Mouse (Mus musculus) CH12.LX (cell line): Measurements from ENCODE around the gene Acbd6. TPM values are rescaled to one million over a fixed set of nuclear protein-coding genes. Genes with fewer than 3 reads are reported as not detected.

Source experiments
- DNase-seq: peaks from one replicate; pipeline ENCODE4 v3.0.0-alpha.2; 2013; ENCODE audit errors: extremely low read depth
- H3K27ac ChIP-seq: 2 replicates; pipeline ENCODE4 v1.5.1; 2012; ENCODE audit warnings: low read depth, mild to moderate bottlenecking, control low read depth, moderate library complexity; ENCODE audit not compliant: insufficient read depth
- H3K27me3 ChIP-seq: replicated peaks from 2 replicates; pipeline ENCODE3; 2012; ENCODE audit warnings: inconsistent platforms
- H3K36me3 ChIP-seq, 2 experiments: replicated peaks in 1 of 2; 2 replicates each; pipeline versions ENCODE3 to v1.6.1; 2012; ENCODE audit warnings: inconsistent platforms in 1 of 2, low read length in 1 of 2, mild to moderate bottlenecking in 1 of 2, mixed read lengths in 1 of 2, moderate library complexity in 1 of 2; ENCODE audit not compliant: control insufficient read depth in 1 of 2, insufficient read depth in 1 of 2
- H3K4me1 ChIP-seq, 2 experiments: 2 replicates each; pipeline ENCODE4 v1.6.1; 2012; ENCODE audit warnings: inconsistent platforms in 1 of 2, moderate library complexity in 1 of 2; ENCODE audit not compliant: insufficient read depth in 2 of 2, control insufficient read depth in 1 of 2
- H3K4me2 ChIP-seq: 2 replicates; pipeline ENCODE4 v1.6.1; 2012; ENCODE audit warnings: low read depth, mild to moderate bottlenecking, control low read depth; ENCODE audit not compliant: poor library complexity, insufficient read depth, severe bottlenecking
- H3K4me3 ChIP-seq, 3 experiments: fragments of 150-350 bp in 1 of 3; sonication (generic) in 1 of 3; replicated peaks in 1 of 3; 2 replicates each; pipeline versions ENCODE3 to v1.5.1; 2011 to 2012; ENCODE audit warnings: low read depth in 2 of 3, low read length in 2 of 3, mild to moderate bottlenecking in 2 of 3, moderate library complexity in 2 of 3, control low read depth in 1 of 3, improper control_type of control experiment in 1 of 3, inconsistent platforms in 1 of 3, mixed read lengths in 1 of 3; ENCODE audit not compliant: poor library complexity in 1 of 3
- H3K79me2 ChIP-seq: replicated peaks from 2 replicates; pipeline ENCODE4 v1.6.1; 2012; ENCODE audit warnings: mild to moderate bottlenecking, moderate library complexity; ENCODE audit not compliant: control insufficient read depth, poor library complexity, insufficient read depth, severe bottlenecking; ENCODE audit errors: extremely low read depth
- H3K9ac ChIP-seq: 2 replicates; pipeline ENCODE4 v1.6.1; 2012; ENCODE audit warnings: low read depth, mild to moderate bottlenecking, control low read depth, moderate library complexity; ENCODE audit not compliant: insufficient read depth
- H3K9me3 ChIP-seq: replicated peaks from 2 replicates; pipeline ENCODE3; 2012; ENCODE audit warnings: low read length, inconsistent platforms, mixed read lengths
- BHLHE40 ChIP-seq: IDR thresholded peaks from 2 replicates; pipeline ENCODE4 v1.6.1; 2011; ENCODE audit warnings: mild to moderate bottlenecking, low read depth, low read length, improper control_type of control experiment
- CHD1 ChIP-seq: IDR thresholded peaks from 2 replicates; pipeline ENCODE4 v1.6.1; 2012; ENCODE audit warnings: low read depth, low read length, improper control_type of control experiment, inconsistent platforms
- E2F4 ChIP-seq: IDR thresholded peaks from 2 replicates; pipeline ENCODE4 v1.6.1; 2011; ENCODE audit warnings: low read depth, low read length, improper control_type of control experiment; ENCODE audit not compliant: insufficient replicate concordance
- EP300 ChIP-seq: IDR thresholded peaks from 2 replicates; pipeline ENCODE4 v1.6.1; 2011; ENCODE audit warnings: low read length, improper control_type of control experiment
- ETS1 ChIP-seq: conservative IDR thresholded peaks from 2 replicates; pipeline ENCODE4 v1.6.1; 2012; ENCODE audit warnings: low read depth, mild to moderate bottlenecking, inconsistent platforms, low read length, improper control_type of control experiment, moderate library complexity
- GABPA ChIP-seq: IDR thresholded peaks from 2 replicates; pipeline ENCODE4 v1.6.1; 2012; ENCODE audit warnings: low read depth, low read length, improper control_type of control experiment, inconsistent platforms; ENCODE audit not compliant: insufficient replicate concordance
- IRF4 ChIP-seq: IDR thresholded peaks from 2 replicates; pipeline ENCODE4 v1.6.1; 2014; ENCODE audit warnings: low read depth, mild to moderate bottlenecking, inconsistent platforms, low read length, improper control_type of control experiment
- JUN ChIP-seq: IDR thresholded peaks from 2 replicates; pipeline ENCODE4 v1.6.1; 2011; ENCODE audit warnings: low read depth, mild to moderate bottlenecking, low read length, improper control_type of control experiment, moderate library complexity; ENCODE audit not compliant: insufficient read depth
- JUND ChIP-seq: conservative IDR thresholded peaks from 2 replicates; pipeline ENCODE4 v1.6.1; 2011; ENCODE audit warnings: low read depth, low read length, improper control_type of control experiment
- MAFK ChIP-seq: IDR thresholded peaks from 2 replicates; pipeline ENCODE4 v1.6.1; 2011; ENCODE audit warnings: low read length, improper control_type of control experiment; ENCODE audit not compliant: insufficient replicate concordance
- MAX ChIP-seq: IDR thresholded peaks from 2 replicates; pipeline ENCODE4 v1.6.1; 2011; ENCODE audit warnings: low read length, improper control_type of control experiment
- MEF2A ChIP-seq: IDR thresholded peaks from 2 replicates; pipeline ENCODE4 v1.6.1; 2014; ENCODE audit warnings: low read depth, mild to moderate bottlenecking, inconsistent platforms, low read length, improper control_type of control experiment, borderline replicate concordance
- MYC ChIP-seq: IDR thresholded peaks from 2 replicates; pipeline ENCODE4 v1.6.1; 2011; ENCODE audit warnings: low read depth, mild to moderate bottlenecking, improper control_type of control experiment, low read length
- NELFE ChIP-seq: IDR thresholded peaks from 2 replicates; pipeline ENCODE4 v1.6.1; 2011; ENCODE audit warnings: low read depth, low read length, improper control_type of control experiment
- NRF1 ChIP-seq: IDR thresholded peaks from 2 replicates; pipeline ENCODE4 v1.6.1; 2014; ENCODE audit warnings: low read depth, mild to moderate bottlenecking, inconsistent platforms, low read length, improper control_type of control experiment, moderate library complexity
- PAX5 ChIP-seq: IDR thresholded peaks from 2 replicates; pipeline ENCODE4 v1.6.1; 2012; ENCODE audit warnings: low read length, inconsistent platforms, mixed read lengths
- POLR2A ChIP-seq: IDR thresholded peaks from 2 replicates; pipeline ENCODE4 v1.6.1; 2011; ENCODE audit warnings: low read depth, mild to moderate bottlenecking, improper control_type of control experiment, low read length
- POLR2AphosphoS2 ChIP-seq: IDR thresholded peaks from 2 replicates; pipeline ENCODE4 v1.6.1; 2011; ENCODE audit warnings: low read depth, low read length, improper control_type of control experiment
- RCOR1 ChIP-seq: conservative IDR thresholded peaks from 2 replicates; pipeline ENCODE4 v1.6.1; 2012; ENCODE audit warnings: low read depth, mild to moderate bottlenecking, inconsistent platforms, low read length, improper control_type of control experiment
- SIN3A ChIP-seq: IDR thresholded peaks from 2 replicates; pipeline ENCODE4 v1.6.1; 2012; ENCODE audit warnings: low read length, improper control_type of control experiment, inconsistent platforms
- TBP ChIP-seq: conservative IDR thresholded peaks from 2 replicates; pipeline ENCODE4 v1.6.1; 2011; ENCODE audit warnings: low read depth, low read length, improper control_type of control experiment
- UBTF ChIP-seq: IDR thresholded peaks from 2 replicates; pipeline ENCODE4 v1.6.1; 2012; ENCODE audit warnings: low read depth, mild to moderate bottlenecking, inconsistent platforms, low read length, improper control_type of control experiment, moderate library complexity
- USF1 ChIP-seq: IDR thresholded peaks from 2 replicates; pipeline ENCODE4 v1.6.1; 2014; ENCODE audit warnings: low read depth, mild to moderate bottlenecking, inconsistent platforms, low read length, improper control_type of control experiment
- USF2 ChIP-seq: conservative IDR thresholded peaks from 2 replicates; pipeline ENCODE4 v1.6.1; 2011; ENCODE audit warnings: low read depth, low read length, improper control_type of control experiment
- ZC3H11A ChIP-seq: IDR thresholded peaks from 2 replicates; pipeline ENCODE4 v1.6.1; 2012; ENCODE audit warnings: low read depth, mild to moderate bottlenecking, inconsistent platforms, low read length, improper control_type of control experiment
- ZKSCAN1 ChIP-seq: IDR thresholded peaks from 2 replicates; pipeline ENCODE4 v1.6.1; 2012; ENCODE audit warnings: low read depth, inconsistent platforms, low read length, improper control_type of control experiment, borderline replicate concordance
- ZMIZ1 ChIP-seq: IDR thresholded peaks from 2 replicates; pipeline ENCODE4 v1.6.1; 2012; ENCODE audit warnings: low read depth, mild to moderate bottlenecking, inconsistent platforms, low read length, improper control_type of control experiment
- ZNF384 ChIP-seq: IDR thresholded peaks from 2 replicates; pipeline ENCODE4 v1.6.1; 2012; ENCODE audit warnings: low read depth, low read length, improper control_type of control experiment, inconsistent platforms
- dilution Hi-C: fragments of 300-500 bp; cut with MboI; formaldehyde crosslinking; loops from 2 replicates; pipeline ENCODE4 v1.14.3; 2020; ENCODE audit warnings: low sequenced_read_pairs; ENCODE audit not compliant: extremely low pct_unique_long_range_greater_than_20kb, extremely low pct_ligation_motif_present
- in situ Hi-C: fragments of 300-500 bp; cut with MboI; formaldehyde crosslinking; loops from 3 replicates; pipeline ENCODE4 v1.14.3; 2019; ENCODE audit warnings: low sequenced_read_pairs, low pct_ligation_motif_present, low pct_unique_long_range_greater_than_20kb, mixed read lengths
- polyA plus RNA-seq: library from polyadenylated mRNA; unstranded; fragments of >175 nt; gene quantifications from 2 replicates; pipeline ENCODE4 v1.2.1, GENCODE M21; 2012; ENCODE audit warnings: low read depth; ENCODE audit not compliant: insufficient read length
- total RNA-seq, 2 experiments: library from RNA; depleted of rRNA; stranded (reverse); fragments of 300-350 nt in 1 of 2; fragments of >200 nt in 1 of 2; gene quantifications; 2 replicates each; pipeline ENCODE4 v1.2.3; 2012 to 2014

Acbd6 gene
- total and polyA plus RNA-seq, 3 experiments = 51.9 to 97.8 (median 74.4) TPM

DNA sequence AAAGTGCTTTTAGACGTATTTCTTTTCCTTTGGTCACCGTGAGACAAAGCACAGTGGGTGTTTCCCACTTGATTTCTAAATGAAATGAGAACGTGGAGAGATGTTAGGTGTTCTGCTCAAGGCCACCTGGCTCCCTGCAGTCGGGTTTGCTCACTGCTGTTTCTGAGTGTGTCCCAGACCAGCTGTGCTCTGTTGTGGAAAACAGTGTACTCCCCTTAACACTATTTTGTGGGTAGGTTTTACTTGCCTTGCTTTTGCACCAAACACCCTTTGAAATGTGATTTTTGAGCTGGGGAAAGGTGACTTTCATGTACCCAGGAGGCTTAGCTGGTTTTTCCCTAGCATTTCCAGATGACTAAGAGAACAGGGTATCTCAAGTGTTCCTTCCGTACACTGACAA, 31.7 kb upstream of the Acbd6 start:
- Histone ChIP-seq H3K4me1 (peaks cover 5 to 11% of the 10 kb centered on the region in 2 experiments; a peak in 2 of 4 replicates), H3K9ac (no peak overlapping the region), H3K4me3 (no peak overlapping the region), H3K4me2 (no peak overlapping the region), H3K9me3 (no peaks in the 10 kb centered on the region), H3K27me3 (no peaks in the 10 kb centered on the region), H3K27ac (no peak overlapping the region), H3K36me3 (no peaks in the 10 kb centered on the region), H3K79me2 (no peaks in the 10 kb centered on the region)
- no peak for DNase-seq
- no peak for TF ChIP-seq MAFK
- TF ChIP-seq NELFE = no peak
- TF ChIP-seq RCOR1 = no peak
- TF ChIP-seq SIN3A = no peak
- no peak for TF ChIP-seq ZMIZ1
- TF ChIP-seq JUN = no peak
- TF ChIP-seq ZNF384 = no peak
- TF ChIP-seq MAX = no peak
- no peak for TF ChIP-seq NRF1
- no peak for TF ChIP-seq USF2
- TF ChIP-seq IRF4 = no peak
- TF ChIP-seq CHD1 = no peak
- no peak for TF ChIP-seq PAX5
- TF ChIP-seq MYC = no peak
- TF ChIP-seq POLR2A = no peak
- no peak for TF ChIP-seq USF1
- TF ChIP-seq EP300 = no peak
- no peak for TF ChIP-seq ETS1
- in situ Hi-C loops (loop anchor here (5.0 kb wide), 1 partner anchor 234 kb away; no protein-coding TSS in a partner anchor), dilution Hi-C loops (no loop called here)

DNA sequence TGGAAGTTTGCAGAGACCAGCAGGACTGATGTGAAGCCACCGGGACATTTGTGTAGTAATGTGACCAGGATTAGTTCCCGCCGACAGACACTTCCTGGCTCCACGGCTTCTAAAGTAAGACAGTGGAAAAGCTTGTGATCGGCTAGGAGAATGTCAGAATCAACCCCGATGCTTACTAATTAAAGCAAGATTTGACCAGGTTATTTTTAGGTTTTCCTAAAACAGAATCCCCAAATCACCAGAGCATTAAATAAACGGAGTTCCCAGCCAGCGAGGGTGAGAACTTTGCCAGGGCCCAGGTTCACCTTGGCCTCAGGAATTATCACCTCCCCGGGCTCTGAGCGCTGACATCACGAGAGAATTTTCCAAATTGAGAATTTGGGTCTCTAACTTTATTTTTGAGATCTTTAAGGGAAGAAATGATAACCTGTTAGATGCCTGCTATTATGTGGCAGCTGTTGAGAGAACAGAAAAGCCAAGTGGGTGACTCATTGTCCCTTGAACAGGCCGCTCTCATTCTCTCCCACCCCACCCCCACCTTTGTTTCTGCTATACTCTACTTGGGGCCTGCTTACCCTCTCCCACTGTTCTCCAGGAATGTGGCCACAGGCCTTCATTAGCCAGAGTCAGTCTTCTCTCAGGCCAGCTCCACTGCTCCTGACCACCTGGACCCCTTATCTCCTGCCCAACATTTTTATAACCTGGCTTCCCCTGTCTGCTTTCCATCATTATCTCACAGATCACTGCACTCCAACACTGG, 30.7 kb upstream of the Acbd6 start:
- H3K27me3 ChIP-seq = no peaks in the 10 kb centered on the region
- TF ChIP-seq POLR2A = no peak
- TF ChIP-seq PAX5 = no peak
- no peak for TF ChIP-seq MEF2A
- no peak for TF ChIP-seq RCOR1
- no peak for TF ChIP-seq UBTF
- no peak for TF ChIP-seq GABPA
- TF ChIP-seq NELFE = no peak
- no peak for TF ChIP-seq ZC3H11A
- TF ChIP-seq ZKSCAN1 = no peak
- TF ChIP-seq ETS1 = no peak
- TF ChIP-seq JUND = no peak
- no peak for TF ChIP-seq E2F4
- no peak for TF ChIP-seq BHLHE40
- TF ChIP-seq POLR2AphosphoS2 = no peak
- no peak for TF ChIP-seq TBP
- no peak for TF ChIP-seq USF1
- no peak overlapping the region for H3K27ac ChIP-seq
- peaks cover 6 to 18% of the 10 kb centered on the region in 2 experiments; a peak in 3 of 4 replicates for H3K4me1 ChIP-seq
- no peak overlapping the region for H3K4me2 ChIP-seq
- in situ Hi-C loops = loop anchor here (5.0 kb wide), 1 partner anchor 235 kb away; no protein-coding TSS in a partner anchor
- no peaks in the 10 kb centered on the region for H3K9me3 ChIP-seq
- no peak overlapping the region for H3K4me3 ChIP-seq
- dilution Hi-C loops = no loop called here
- H3K79me2 ChIP-seq = no peaks in the 10 kb centered on the region
- H3K9ac ChIP-seq = no peak overlapping the region
- H3K36me3 ChIP-seq = no peaks in the 10 kb centered on the region
- DNase-seq = no peak
